In genomic region chr14:75716410-75716809, GRCm38 (mm10) we compare ENCODE assay signal across 28 mouse cellular contexts.
"Had no signal": no experiment of that assay in that cellular context is flagged by ENCODE, and none has a peak within 500 bp of the region (broad histone marks: within the 10 kb centered on the region; RNA-seq: fewer than 3 reads in every experiment).

No protein-coding gene starts in this region.

- H3K9ac ChIP-seq: embryonic facial prominence, embryonic 12.5 days; embryonic facial prominence, embryonic 13.5 days; embryonic facial prominence, embryonic 15.5 days; forebrain, embryonic 12.5 days; forebrain, embryonic 13.5 days; forebrain, embryonic 15.5 days; forebrain, postnatal 0 days had no signal

- H3K4me1 ChIP-seq: embryonic facial prominence, embryonic 10.5 days; embryonic facial prominence, embryonic 12.5 days; embryonic facial prominence, embryonic 13.5 days; embryonic facial prominence, embryonic 15.5 days; forebrain, embryonic 10.5 days; forebrain, embryonic 12.5 days; forebrain, embryonic 13.5 days; forebrain, embryonic 15.5 days had no signal

- H3K27ac ChIP-seq: embryonic facial prominence, embryonic 10.5 days; embryonic facial prominence, embryonic 12.5 days; embryonic facial prominence, embryonic 13.5 days; embryonic facial prominence, embryonic 15.5 days; forebrain, embryonic 10.5 days; forebrain, embryonic 12.5 days; forebrain, embryonic 13.5 days; forebrain, embryonic 15.5 days; gastrocnemius, adult 2 months; heart, adult 2 months had no signal

- H3K4me2 ChIP-seq: embryonic facial prominence, embryonic 12.5 days; embryonic facial prominence, embryonic 13.5 days; embryonic facial prominence, embryonic 15.5 days; forebrain, embryonic 12.5 days; forebrain, embryonic 13.5 days; forebrain, embryonic 15.5 days had no signal

- ATAC-seq: forebrain, embryonic 13.5 days; forebrain, embryonic 14.5 days; forebrain, embryonic 15.5 days; forebrain, embryonic 16.5 days; forebrain, postnatal 0 days had no signal

- H3K4me3 ChIP-seq: embryonic facial prominence, embryonic 10.5 days; embryonic facial prominence, embryonic 12.5 days; embryonic facial prominence, embryonic 13.5 days; embryonic facial prominence, embryonic 15.5 days; erythroblast, embryonic 14.5 days; forebrain, embryonic 10.5 days; forebrain, embryonic 12.5 days; forebrain, embryonic 13.5 days; forebrain, embryonic 15.5 days; gastrocnemius, adult 2 months; heart, adult 2 months had no signal

- H3K27me3 ChIP-seq: embryonic facial prominence, embryonic 12.5 days; embryonic facial prominence, embryonic 13.5 days; embryonic facial prominence, embryonic 15.5 days; forebrain, embryonic 12.5 days; forebrain, embryonic 13.5 days; forebrain, embryonic 15.5 days had no signal

- DNase-seq: cerebellum, adult 2 months; cerebellum, adult 8-10 months; cerebellum, adult 9-10 months; cerebellum, adult 9-11 months; cerebellum, postnatal 10 days; cerebellum, postnatal 14 days; cerebellum, postnatal 25 days; cerebellum, postnatal 36 days; embryo, embryonic 11 days; forebrain, postnatal 0 days; gastrocnemius, adult 2 months; gastrocnemius, postnatal 10 days; gastrocnemius, postnatal 14 days; gastrocnemius, postnatal 25 days; gastrocnemius, postnatal 36 days; heart, adult 18-20 months; heart, adult 2 months had no signal

- H3K9me3 ChIP-seq: embryonic facial prominence, embryonic 10.5 days; embryonic facial prominence, embryonic 12.5 days; embryonic facial prominence, embryonic 13.5 days; embryonic facial prominence, embryonic 15.5 days; forebrain, embryonic 10.5 days; forebrain, embryonic 12.5 days; forebrain, embryonic 13.5 days; forebrain, embryonic 15.5 days had no signal
